Mouse (Mus musculus): ENCODE data around the gene C1qtnf5. TPM values are rescaled to one million over a fixed set of nuclear protein-coding genes. Genes with fewer than 3 reads are reported as not detected.

The C1qtnf5 gene
- total RNA-seq (2014; fragmentation: Nextera tagmentation) = not detected in 2 replicates
- total RNA-seq (2017) = not detected in 2 replicates

DNA sequence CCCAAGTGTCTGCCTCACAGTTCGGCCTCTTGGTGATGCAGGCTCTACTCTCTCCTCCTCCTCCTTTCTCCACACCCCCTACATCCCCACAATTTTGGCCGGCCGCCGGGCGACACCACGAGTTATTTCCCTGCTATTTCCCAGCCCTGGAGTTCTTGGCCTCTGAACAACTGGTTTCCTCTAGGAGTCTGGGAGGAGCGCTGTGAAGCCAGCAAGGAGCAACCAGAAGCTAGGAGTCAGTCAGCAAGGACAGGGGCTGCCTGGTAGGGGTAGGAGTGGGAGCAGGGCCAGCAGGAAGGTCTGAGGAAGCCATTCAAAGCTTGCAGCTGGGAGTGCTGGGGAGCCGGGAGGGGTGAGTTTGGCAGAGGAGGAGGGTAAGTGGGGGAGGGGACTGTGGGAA is at the start of gene C1qtnf5:
Gene C1qtnf5 (plus strand): TSS at position 136 of the 400 bp plus-strand sequence.
- ATAC-seq (replicated peaks; ENCODE audit: poor library complexity, severe bottlenecking) = no peak

GRCm38 (mm10) chr9:44058606-44059005 is 48.4 kb upstream of the C1qtnf5 start:
- ATAC-seq (replicated peaks; ENCODE audit: poor library complexity, severe bottlenecking) = no peak

- no peak for ATAC-seq (replicated peaks; ENCODE audit: poor library complexity, severe bottlenecking)
These were observed 41.9 kb upstream of the C1qtnf5 start for GRCm38 (mm10) chr9:44065177-44065576.

DNA sequence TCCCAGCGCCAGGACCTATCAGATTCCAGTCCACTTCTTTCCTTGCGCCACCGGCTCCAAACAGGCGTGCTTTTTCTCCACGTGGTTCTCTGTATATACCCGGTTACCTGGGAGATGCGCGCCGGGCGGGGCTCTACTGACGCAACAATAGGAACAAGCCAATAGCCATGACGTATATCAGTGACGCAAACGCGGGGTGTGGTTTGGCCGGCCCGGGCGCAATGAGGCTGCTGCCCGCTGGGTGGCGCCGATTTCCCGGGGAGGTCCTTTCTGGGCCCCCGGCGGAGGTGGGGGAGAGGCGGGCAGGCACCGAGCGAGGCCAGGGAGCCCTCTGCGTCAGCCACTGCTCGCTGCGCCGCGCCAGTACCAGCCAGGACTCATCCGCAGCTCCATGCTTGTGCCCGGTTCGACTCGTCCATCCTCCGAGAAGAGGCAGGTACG is 40.2 kb upstream of the C1qtnf5 start, which contains the start of gene Usp2:
Gene Usp2 (plus strand): TSS at position 237 of the 441 bp plus-strand sequence.
- peak; percentile 97 for ATAC-seq (replicated peaks; ENCODE audit: poor library complexity, severe bottlenecking)

- peak; percentile 53 for ATAC-seq (replicated peaks; ENCODE audit: poor library complexity, severe bottlenecking)
These were observed 39.6 kb upstream of the C1qtnf5 start for GRCm38 (mm10) chr9:44067241-44067959.

GRCm38 (mm10) chr9:44067960-44068330 is 39.1 kb upstream of the C1qtnf5 start:
- no peak for ATAC-seq (replicated peaks; ENCODE audit: poor library complexity, severe bottlenecking)

GRCm38 (mm10) chr9:44069252-44069651 is 37.8 kb upstream of the C1qtnf5 start:
- no peak for ATAC-seq (replicated peaks; ENCODE audit: poor library complexity, severe bottlenecking)

DNA sequence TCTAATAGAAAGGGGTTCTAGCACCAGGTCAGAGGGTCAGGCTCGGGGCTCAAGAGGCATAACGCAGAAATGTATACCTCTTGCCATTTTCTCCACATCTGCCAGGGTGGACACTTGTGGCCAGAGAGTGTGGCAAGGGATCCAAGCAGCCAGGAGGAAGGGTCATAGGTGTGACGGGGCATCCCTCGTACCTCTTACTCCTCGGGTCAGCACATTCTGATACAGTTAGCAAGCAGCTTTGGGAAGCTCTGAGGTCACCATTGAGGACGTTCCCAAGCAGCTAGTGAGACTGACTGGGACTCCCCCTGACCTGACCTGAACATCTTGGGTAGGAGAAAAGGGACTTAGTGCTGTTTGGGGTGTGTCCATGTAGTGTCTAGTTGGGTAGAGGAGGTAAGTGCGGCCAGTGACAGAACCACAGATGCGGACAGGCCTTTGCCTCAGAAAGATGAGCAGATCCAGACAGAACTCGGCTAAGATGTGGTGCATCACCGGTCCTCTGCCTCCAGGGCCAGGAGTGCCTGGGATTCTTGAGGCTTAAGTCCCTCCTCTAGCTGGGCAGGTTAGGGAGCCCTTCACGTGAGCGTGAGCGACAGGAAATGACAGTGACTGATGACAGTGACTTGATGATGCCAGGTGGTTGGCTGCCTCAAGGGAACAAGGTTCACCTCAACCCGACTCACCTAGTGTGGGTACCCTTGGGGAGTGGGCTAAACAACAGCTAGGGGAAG is 36.8 kb upstream of the C1qtnf5 start:
- no peak for ATAC-seq (replicated peaks; ENCODE audit: poor library complexity, severe bottlenecking)

DNA sequence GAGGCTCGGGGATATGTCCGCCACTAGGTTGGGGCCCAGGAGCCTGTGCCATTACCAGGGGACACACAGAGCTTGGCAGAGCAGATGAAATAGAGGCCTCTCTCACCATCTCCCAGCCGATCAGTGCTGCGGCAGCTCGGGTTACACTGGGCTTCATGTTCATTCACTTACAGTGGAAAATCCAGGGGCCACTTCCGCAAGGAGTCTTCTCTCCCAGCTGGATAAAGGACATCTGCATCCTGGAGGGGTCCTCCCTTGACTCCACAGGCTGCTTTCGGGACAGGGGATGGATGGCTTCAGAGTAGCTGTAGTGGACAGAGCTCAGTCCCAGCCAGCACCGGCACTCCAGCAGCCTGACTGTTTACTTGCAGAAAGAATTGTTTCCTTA is 36.2 kb upstream of the C1qtnf5 start:
- no peak for ATAC-seq (replicated peaks; ENCODE audit: poor library complexity, severe bottlenecking)

DNA sequence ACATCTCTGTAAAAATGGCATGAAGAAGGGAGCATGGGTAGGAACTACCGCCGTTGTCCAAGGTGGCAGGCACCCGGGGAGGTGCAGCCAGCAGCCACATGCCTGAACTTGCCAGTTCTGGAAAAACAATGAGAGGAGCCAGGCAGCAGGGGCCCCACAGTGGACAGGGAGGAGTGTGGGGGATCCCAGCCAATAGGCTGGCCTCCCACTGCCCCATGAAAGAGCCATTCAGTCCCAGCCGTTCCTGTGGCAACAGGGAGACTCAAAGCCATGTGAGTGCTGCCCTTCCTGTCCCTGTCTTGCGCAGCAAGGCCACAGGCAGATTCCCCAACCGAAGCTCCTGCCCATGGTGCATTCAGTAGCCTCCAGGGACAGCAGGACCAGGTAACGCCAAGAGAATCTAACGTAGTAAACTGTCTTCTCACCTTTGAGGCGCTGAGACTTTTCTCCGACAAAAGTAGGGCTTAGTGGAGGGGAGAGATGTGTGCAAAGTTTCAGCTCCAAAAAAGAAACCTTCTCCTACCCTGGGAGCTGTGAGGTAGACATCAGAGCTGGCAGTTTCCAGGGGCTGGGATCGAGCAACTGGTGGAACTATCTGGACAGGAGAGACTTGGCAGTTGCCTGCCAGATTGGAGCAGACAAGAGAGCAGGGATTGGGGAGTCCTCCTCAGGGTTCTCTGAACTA is 35.0 kb upstream of the C1qtnf5 start:
- ATAC-seq (replicated peaks; ENCODE audit: poor library complexity, severe bottlenecking) = 0 out of 2 replicates have a peak, but pooled peaks have one; percentile 18

- no peak for ATAC-seq (replicated peaks; ENCODE audit: poor library complexity, severe bottlenecking)
These were observed 34.5 kb upstream of the C1qtnf5 start for GRCm38 (mm10) chr9:44072599-44072915.

GRCm38 (mm10) chr9:44073115-44073514 is 33.9 kb upstream of the C1qtnf5 start:
- no peak for ATAC-seq (replicated peaks; ENCODE audit: poor library complexity, severe bottlenecking)

- peak; percentile 42 for ATAC-seq (replicated peaks; ENCODE audit: poor library complexity, severe bottlenecking)
These were observed 32.4 kb upstream of the C1qtnf5 start for GRCm38 (mm10) chr9:44074395-44075275.

DNA sequence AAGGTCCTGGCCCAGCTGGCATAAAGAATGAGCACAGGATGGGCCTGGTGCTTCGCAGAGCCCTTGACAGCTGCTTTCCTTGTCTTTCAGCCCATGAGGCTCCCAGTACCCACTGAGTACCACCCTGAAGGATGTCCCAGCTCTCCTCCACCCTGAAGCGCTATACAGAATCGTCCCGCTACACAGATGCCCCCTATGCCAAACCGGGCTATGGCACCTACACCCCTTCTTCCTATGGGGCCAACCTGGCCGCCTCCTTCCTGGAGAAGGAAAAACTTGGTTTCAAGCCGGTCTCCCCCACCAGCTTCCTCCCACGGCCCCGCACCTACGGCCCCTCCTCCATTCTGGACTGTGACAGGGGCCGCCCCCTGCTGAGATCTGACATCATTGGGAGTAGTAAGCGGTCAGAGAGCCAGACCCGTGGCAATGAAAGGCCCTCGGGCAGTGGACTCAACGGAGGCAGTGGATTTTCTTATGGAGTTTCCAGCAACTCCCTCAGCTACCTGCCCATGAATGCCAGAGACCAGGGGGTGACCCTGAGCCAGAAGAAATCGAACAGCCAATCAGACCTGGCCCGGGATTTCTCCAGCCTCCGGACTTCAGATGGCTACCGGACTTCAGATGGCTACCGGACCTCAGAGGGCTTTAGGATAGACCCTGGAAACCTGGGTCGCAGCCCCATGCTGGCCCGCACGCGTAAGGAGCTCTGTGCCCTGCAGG is 31.6 kb upstream of the C1qtnf5 start:
- no peak for ATAC-seq (replicated peaks; ENCODE audit: poor library complexity, severe bottlenecking)

DNA sequence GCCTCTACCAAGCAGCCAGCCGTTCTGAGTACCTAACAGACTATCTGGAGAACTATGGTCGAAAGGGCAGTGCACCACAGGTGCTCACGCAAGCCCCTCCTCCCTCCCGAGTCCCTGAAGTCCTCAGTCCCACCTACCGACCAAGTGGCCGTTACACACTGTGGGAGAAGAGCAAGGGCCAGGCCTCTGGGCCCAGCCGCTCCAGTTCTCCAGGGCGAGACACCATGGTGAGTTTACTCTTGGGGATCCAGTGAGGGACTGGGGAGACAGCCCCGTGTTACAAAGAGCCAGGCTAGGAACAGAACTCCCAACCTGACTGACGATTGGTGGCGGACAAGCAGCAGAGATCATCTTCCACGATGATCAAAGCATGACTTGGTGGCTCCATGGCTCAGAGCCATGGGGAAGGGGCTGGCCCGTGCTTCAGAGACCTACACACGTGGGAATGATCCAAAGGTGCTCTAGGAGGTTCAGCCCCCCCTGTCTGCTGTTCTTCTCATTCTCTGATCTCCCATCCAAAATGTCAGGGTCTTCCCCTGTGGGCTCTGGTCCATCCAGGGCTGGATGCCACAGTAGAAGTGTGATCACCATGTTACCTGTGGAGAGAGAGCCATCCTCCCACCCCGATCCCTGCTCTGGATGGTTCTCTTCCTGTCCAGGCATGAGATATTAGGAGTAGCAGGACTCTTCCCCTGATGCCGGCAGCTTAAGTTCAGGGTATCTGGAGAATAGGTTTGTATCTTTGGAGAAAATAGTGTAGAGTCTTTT is 30.9 kb upstream of the C1qtnf5 start:
- no peak for ATAC-seq (replicated peaks; ENCODE audit: poor library complexity, severe bottlenecking)

- ATAC-seq (replicated peaks; ENCODE audit: poor library complexity, severe bottlenecking) = peak; percentile 58
These were observed 30.3 kb upstream of the C1qtnf5 start for GRCm38 (mm10) chr9:44076764-44077120.

DNA sequence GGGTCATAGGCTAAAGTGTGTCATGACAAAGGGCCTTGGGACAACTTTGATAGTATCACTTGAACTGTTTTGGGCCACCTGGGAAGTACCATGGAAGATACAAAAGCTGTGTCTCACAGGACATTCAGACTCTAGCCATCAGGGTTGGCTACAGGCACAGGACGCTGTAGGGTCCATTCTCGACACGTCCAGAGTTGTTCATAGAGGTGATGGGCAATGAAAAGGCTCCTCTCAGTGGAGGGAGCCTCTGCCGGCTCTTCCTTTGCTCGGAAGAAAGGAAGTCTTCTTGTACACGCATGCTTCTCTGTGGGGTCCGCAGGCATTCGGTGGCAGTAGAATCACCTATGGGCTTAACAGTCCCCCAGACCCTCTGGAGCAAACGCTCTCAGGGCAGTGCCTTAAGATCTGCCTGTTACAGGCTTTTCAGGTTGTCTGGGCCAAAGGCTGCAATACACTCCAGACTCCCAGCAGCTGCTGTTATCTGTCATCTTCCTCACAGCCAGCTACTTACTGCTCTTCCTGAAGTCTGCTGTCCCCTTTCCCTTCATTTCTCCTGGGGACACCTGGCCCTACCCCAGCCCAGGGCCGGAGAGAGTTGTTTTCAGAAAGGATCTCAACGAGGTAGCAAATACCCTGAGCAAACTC is 29.7 kb upstream of the C1qtnf5 start:
- no peak for ATAC-seq (replicated peaks; ENCODE audit: poor library complexity, severe bottlenecking)

- ATAC-seq (replicated peaks; ENCODE audit: poor library complexity, severe bottlenecking) = no peak
These were observed 28.8 kb upstream of the C1qtnf5 start for GRCm38 (mm10) chr9:44078136-44078797.

Data from granulocyte monocyte progenitor cell, adult 5-6 weeks (primary cell).